Mouse (Mus musculus): ENCODE results near the gene Crb2. TPM values are rescaled to one million over a fixed set of nuclear protein-coding genes. Genes with fewer than 3 reads are reported as not detected.
A peak's percentile ranks its signal among the peaks of the same experiment; 100 is the strongest.

The Crb2 gene
- 0.38 TPM in 1 of 3 replicates, not detected in the others for total RNA-seq (2017)

DNA sequence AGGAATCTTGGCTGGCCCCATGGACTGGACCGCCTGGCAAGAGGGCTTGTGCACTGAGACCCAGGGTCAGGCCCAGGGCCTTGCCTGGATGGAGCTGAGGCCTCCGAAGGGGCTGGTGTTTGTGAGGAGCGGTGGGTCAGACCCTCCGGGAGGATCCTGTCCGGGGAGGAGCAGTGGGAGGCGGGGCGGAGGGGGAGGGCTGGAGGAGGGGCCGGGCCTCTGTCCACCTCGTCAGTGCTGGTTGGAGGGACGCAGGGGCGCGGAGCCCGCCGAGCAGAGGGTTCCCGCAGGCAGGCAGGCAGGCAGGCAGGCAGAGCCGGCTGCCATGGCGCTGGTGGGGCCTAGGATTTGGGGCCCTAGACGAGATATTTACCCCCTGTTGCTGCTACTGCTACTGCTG lies at the start of gene Crb2:
Gene Crb2, plus strand, starts transcription at position 234 of the 400 bp plus-strand sequence.
- ATAC-seq (replicated peaks; ENCODE audit: insufficient number of reproducible peaks, low FRiP score, low TSS enrichment, poor library complexity, severe bottlenecking): no peak

DNA sequence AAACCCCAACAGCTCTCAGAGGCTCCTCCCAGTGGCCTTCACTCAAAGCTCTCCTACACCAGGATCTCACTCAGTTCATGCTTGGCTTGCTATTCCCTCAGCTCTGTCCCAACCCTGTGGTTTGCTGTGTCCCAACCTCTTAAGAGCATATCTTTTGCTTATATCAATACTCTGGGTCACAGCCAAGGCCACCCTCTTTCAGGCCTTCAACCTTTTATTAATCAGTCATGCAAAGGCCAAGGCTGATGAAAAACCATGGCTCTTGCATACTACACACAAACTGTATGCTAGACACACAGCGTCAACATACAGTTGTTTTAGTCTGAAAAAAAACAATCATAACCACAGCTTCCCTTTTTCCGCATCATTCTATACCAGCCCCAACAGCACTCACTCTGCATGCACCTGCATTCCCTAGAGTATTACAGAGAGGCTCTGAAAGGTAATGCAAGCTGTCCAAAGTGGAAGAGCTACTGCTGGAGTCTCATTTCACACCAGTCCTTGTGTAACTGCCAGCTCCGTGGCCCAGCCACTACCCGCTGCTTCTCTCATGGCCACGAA lies 44.7 kb upstream of the Crb2 start:
- peak; percentile 47; the same call in 1 of the 2 replicates for ATAC-seq (replicated peaks; ENCODE audit: insufficient number of reproducible peaks, low FRiP score, low TSS enrichment, poor library complexity, severe bottlenecking)

DNA sequence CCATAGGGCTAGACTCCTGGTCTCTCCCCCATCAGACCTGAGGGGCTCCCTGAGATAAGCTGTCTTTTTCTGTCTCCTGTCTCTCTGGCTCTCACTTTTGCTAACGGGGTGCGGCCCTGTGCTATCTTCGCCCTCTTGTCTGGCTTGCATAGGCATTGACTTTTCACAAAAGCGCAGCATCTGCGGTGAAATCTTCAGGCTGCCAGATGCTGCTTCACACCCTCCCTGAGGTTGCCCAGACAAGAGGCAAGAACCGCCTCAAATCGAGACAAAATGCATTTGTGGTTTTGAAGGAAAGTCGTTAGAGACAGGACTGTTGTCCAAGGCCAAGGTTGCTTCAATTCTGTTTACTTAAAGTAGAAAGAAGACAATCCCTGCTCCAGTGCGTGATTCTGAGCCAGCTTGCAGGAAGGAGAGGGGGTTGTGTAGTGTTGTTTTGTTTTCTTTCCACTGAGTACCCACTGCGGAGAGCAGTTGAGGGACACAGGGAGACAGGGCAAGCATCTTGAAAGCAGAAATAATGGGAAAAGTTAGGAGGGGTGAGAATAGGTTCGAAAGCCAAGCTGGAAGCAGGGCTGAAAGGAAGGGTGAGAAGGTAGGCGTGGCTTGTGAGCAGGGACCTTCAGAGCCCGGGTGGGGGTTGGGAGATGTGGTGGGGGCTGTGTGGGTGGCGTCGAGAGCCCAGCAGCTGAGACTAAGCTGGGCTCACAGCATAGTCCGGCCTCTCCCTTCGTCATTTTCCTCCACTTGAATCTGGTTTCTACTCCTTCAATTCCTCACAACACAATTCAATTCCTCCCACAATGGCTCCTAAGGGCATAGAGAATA lies 40.9 kb upstream of the Crb2 start:
- ATAC-seq (replicated peaks; ENCODE audit: insufficient number of reproducible peaks, low FRiP score, low TSS enrichment, poor library complexity, severe bottlenecking): no peak

DNA sequence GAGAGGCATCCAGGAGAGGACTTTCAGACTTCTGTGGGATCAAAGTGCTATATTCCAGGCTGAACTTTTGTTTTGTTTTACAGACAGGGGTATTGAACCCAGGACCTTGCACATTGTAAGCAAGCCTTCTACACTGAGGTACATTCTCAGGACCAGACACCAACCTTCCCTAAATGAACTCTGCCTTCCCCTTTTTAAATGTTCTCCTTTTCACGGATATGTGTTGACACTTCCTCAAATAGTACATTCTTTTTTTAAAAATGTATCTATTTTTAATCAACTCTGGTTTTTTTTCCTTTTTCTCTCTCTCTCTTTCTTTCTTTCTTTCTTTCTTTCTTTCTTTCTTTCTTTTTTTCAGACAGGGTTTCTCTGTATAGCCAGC lies 40.3 kb upstream of the Crb2 start:
- ATAC-seq (replicated peaks; ENCODE audit: insufficient number of reproducible peaks, low FRiP score, low TSS enrichment, poor library complexity, severe bottlenecking): peak; percentile 73

GRCm38 (mm10) chr2:37741806-37742554 lies 34.1 kb upstream of the Crb2 start:
- no peak for ATAC-seq (replicated peaks; ENCODE audit: insufficient number of reproducible peaks, low FRiP score, low TSS enrichment, poor library complexity, severe bottlenecking)

DNA sequence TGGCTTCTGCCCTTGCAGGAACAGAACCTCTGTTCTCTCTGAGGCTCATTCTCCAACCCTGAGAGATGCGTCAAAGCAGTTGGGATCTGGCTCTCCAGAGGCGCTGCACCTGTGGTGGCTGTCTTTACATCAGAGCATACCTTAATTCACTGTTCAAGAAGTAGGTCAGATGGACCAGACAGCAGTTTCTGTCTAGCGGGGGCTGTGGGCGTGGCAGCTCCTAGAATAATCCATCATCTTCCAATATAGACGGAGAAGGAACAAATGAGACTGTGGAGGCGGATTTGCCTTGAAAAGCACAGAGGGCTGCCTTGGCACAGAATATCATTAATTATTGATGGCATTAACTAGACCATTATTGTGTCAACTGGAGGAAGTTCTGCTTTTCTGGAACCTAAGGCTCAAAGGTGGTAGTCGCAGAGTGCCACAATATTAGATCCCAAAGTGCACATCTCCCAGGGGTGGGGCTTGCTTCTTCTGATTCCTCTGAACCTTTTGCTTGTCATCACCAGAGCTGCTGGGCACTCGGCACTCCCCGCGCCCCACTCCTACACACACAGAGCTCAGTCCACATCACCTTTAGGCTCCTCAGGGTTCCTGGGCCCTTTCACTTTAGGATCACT lies 31.2 kb upstream of the Crb2 start:
- ATAC-seq (replicated peaks; ENCODE audit: insufficient number of reproducible peaks, low FRiP score, low TSS enrichment, poor library complexity, severe bottlenecking): no peak

GRCm38 (mm10) chr2:37746293-37747049 lies 29.6 kb upstream of the Crb2 start:
- no peak for ATAC-seq (replicated peaks; ENCODE audit: insufficient number of reproducible peaks, low FRiP score, low TSS enrichment, poor library complexity, severe bottlenecking)

DNA sequence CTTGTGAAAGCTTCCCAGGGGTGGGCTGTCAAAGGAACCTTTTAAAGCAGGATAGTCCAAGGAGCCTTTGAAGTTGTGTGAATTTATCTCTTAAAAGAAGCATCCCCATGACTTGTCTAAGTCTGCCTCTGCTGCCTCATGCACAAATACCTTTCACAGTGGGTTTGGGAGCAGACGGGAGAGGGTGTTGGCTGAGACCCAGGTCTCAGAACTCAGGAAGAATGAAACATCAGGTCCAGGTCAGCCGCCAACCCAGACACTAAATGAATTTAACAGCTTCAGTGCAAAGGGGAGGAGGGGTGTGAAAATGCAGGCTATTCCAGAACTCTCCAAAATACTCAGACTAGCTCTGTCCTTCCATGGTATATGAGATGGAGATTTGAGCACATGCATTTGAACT lies 28.1 kb upstream of the Crb2 start:
- no peak for ATAC-seq (replicated peaks; ENCODE audit: insufficient number of reproducible peaks, low FRiP score, low TSS enrichment, poor library complexity, severe bottlenecking)

- ATAC-seq (replicated peaks; ENCODE audit: insufficient number of reproducible peaks, low FRiP score, low TSS enrichment, poor library complexity, severe bottlenecking): no peak
Observed at GRCm38 (mm10) chr2:37748442-37749066, 27.5 kb upstream of the Crb2 start.

DNA sequence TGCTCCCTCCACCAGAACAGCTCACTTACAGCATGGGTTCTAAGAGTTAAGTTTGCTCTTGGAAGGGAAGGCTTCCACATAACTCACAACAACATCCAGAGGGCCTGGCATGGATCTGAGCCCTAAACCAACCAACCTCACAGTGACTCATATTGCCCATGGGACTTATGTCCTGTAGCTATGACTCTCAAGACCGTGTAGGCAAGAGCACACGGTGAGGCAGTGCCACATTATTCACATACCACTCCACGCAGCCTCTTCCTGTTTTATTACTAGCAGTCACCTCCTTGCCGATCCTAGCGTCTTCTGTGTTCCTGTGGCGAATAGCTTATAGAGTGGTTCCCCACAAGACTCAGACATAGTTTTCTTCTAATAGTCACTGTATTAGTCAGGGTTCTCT lies 26.7 kb upstream of the Crb2 start:
- no peak for ATAC-seq (replicated peaks; ENCODE audit: insufficient number of reproducible peaks, low FRiP score, low TSS enrichment, poor library complexity, severe bottlenecking)

GRCm38 (mm10) chr2:37751114-37751513 lies 24.9 kb upstream of the Crb2 start:
- ATAC-seq (replicated peaks; ENCODE audit: insufficient number of reproducible peaks, low FRiP score, low TSS enrichment, poor library complexity, severe bottlenecking): no peak

- ATAC-seq (replicated peaks; ENCODE audit: insufficient number of reproducible peaks, low FRiP score, low TSS enrichment, poor library complexity, severe bottlenecking): no peak
Observed at GRCm38 (mm10) chr2:37756220-37756930, 19.7 kb upstream of the Crb2 start.

- peak; percentile 77 for ATAC-seq (replicated peaks; ENCODE audit: insufficient number of reproducible peaks, low FRiP score, low TSS enrichment, poor library complexity, severe bottlenecking)
Observed at GRCm38 (mm10) chr2:37757016-37757415, 19.0 kb upstream of the Crb2 start.

DNA sequence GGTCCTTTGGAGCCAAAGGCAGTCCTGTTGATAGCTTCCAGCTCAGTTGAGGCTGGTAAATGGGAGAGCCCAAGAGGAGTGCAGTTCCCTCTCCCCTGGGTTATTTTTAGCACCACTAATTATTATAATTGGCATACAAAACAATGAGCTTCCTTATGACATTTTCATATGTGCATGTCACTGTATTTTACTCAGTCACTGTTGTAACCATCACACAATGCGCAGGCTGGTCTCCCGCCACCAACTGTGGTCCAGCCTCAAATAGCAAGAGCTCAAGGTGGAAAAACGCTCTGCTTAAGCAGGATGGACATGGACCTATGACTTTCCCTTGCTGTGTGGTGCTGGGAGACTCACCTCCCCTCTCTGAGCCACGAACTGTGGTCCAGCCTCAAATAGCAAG lies 18.3 kb upstream of the Crb2 start:
- no peak for ATAC-seq (replicated peaks; ENCODE audit: insufficient number of reproducible peaks, low FRiP score, low TSS enrichment, poor library complexity, severe bottlenecking)

DNA sequence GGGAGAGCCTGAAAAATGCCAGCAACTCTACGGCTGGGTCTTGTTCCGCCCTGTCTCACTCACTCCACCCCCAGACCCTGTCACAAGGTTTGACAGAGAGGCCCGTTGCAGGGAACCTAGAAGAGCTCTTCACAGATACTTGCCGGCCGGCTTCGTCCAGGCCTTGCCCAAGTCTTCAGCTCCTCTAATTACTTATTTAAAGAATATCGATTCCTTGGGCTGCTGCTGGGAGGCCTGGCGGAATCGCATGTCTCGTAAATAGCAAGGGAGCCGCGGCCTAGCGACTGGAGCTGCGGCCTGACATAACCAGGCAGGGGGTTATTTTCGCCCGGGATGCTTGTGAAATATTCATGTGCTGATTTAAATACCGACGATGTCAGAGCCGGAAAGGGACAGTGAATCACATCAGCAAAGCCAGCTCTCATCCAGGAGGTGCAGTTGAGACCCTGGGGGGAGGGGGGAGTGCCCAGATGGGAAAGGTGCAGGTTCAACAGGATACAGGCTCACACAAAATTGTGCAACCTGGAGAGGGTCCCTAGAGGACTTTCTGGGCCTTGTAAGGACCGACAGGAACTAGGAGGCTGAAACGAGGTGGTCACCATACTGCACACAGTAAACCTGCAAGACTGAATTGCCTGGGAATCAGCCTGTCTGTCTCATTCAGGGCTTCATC lies 17.6 kb upstream of the Crb2 start:
- ATAC-seq (replicated peaks; ENCODE audit: insufficient number of reproducible peaks, low FRiP score, low TSS enrichment, poor library complexity, severe bottlenecking): no peak

- ATAC-seq (replicated peaks; ENCODE audit: insufficient number of reproducible peaks, low FRiP score, low TSS enrichment, poor library complexity, severe bottlenecking): no peak
Observed at GRCm38 (mm10) chr2:37760633-37761032, 15.4 kb upstream of the Crb2 start.

DNA sequence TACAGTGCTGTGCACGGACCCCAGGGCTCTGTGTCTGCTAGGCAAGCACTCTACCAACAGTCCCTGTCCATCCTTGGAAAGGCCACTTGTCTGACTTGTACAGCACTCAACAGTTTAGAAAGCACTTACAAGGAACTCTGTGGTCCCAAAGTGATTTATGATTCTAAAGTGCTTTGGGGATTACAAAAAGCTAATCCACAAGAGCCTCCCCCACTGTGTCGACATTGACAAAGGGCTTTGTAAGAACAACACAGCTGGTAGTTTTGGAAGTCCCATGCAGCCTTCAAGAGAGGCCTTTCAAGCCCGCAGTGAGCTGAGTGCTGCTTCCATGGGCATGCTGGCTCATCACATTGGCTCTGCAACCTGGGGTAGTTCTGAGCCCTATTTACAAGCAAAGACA lies 12.4 kb upstream of the Crb2 start:
- ATAC-seq (replicated peaks; ENCODE audit: insufficient number of reproducible peaks, low FRiP score, low TSS enrichment, poor library complexity, severe bottlenecking): no peak

All from monocyte, adult 5-6 weeks (primary cell).